ENCODE assay signal across 11 mouse cellular contexts in genomic region chr12:56612761-56613437, GRCm38 (mm10). TPM values are rescaled to one million over a fixed set of nuclear protein-coding genes. Genes with fewer than 3 reads are reported as not detected.
DNase-seq lines count a peak whose midpoint lies in the region; ATAC-seq lines count a peak whose summit lies in the region.
"Had no signal": no experiment of that assay in that cellular context is flagged by ENCODE, and none has a peak within 500 bp of the region (broad histone marks: within the 10 kb centered on the region; RNA-seq: fewer than 3 reads in every experiment).

Nkx2-9 (minus strand) TSS chr12:56613284.

- H3K9me3 ChIP-seq in heart, embryonic 12.5 days (replicated peaks) = no peaks in the 10 kb centered on the region
- H3K9me3 ChIP-seq in hindbrain, embryonic 15.5 days = no peaks in the 10 kb centered on the region
- no peaks in the 10 kb centered on the region for H3K9me3 ChIP-seq in midbrain, embryonic 15.5 days

- 0 out of 2 replicates have a peak within 1 kb of the TSS, but pooled peaks have one; percentile 33 for H3K9ac ChIP-seq in heart, embryonic 12.5 days
- H3K9ac ChIP-seq in hindbrain, embryonic 15.5 days = no peak within 1 kb of the TSS
- H3K9ac ChIP-seq in midbrain, embryonic 15.5 days = no peak within 1 kb of the TSS

- H3K4me1 ChIP-seq in heart, embryonic 12.5 days (replicated peaks) = peaks cover 32% of the 10 kb centered on the region
- peaks cover 17% of the 10 kb centered on the region for H3K4me1 ChIP-seq in hindbrain, embryonic 15.5 days (replicated peaks)
- H3K4me1 ChIP-seq in midbrain, embryonic 15.5 days = peaks cover 20% of the 10 kb centered on the region

- WGBS in heart, embryonic 12.5 days = 1% methylated on average over 40 of the region's 40 CpGs
- under 1% methylated on average over 40 of the region's 40 CpGs for WGBS in hindbrain, embryonic 15.5 days
- under 1% methylated on average over 38 of the region's 40 CpGs for WGBS in midbrain, embryonic 15.5 days

- DNase-seq in heart, postnatal 4 days = no peak
- peak; percentile 55 for DNase-seq in ZHBTc4 (ENCODE audit: low read depth, low spot score)
- DNase-seq in right cerebral cortex, postnatal 14 days = no peak
- no peak for DNase-seq in urinary bladder, postnatal 4 days (ENCODE audit: low spot score in 2 of 2)
- no peak for DNase-seq in right cerebral cortex, adult 2 months (ENCODE audit: low spot score in 2 of 2)

- no peaks in the 10 kb centered on the region for H3K36me3 ChIP-seq in heart, embryonic 12.5 days
- H3K36me3 ChIP-seq in hindbrain, embryonic 15.5 days = no peaks in the 10 kb centered on the region
- no peaks in the 10 kb centered on the region for H3K36me3 ChIP-seq in midbrain, embryonic 15.5 days (replicated peaks)

- no peak within 1 kb of the TSS for H3K27ac ChIP-seq in heart, embryonic 12.5 days (ENCODE audit: poor library complexity, severe bottlenecking)
- no peak within 1 kb of the TSS for H3K27ac ChIP-seq in hindbrain, embryonic 15.5 days (replicated peaks)
- H3K27ac ChIP-seq in midbrain, embryonic 15.5 days = no peak within 1 kb of the TSS

- 0 out of 2 replicates have a peak, but pooled peaks have one; percentile 24 for ATAC-seq in heart, embryonic 12.5 days (ENCODE audit: insufficient number of reproducible peaks, low FRiP score)
- ATAC-seq in hindbrain, embryonic 15.5 days (ENCODE audit: low FRiP score, low read depth) = peak; percentile 42; the same call in 1 of the 2 replicates
- peak; percentile 49 for ATAC-seq in midbrain, embryonic 15.5 days (replicated peaks)

- peaks cover 89% of the 10 kb centered on the region for H3K27me3 ChIP-seq in heart, embryonic 12.5 days (replicated peaks)
- H3K27me3 ChIP-seq in hindbrain, embryonic 15.5 days = peaks cover 85% of the 10 kb centered on the region
- peaks cover 89% of the 10 kb centered on the region for H3K27me3 ChIP-seq in midbrain, embryonic 15.5 days (replicated peaks)

- H3K4me2 ChIP-seq in heart, embryonic 12.5 days = peak within 1 kb of the TSS; percentile 79
- peak within 1 kb of the TSS; percentile 54 for H3K4me2 ChIP-seq in hindbrain, embryonic 15.5 days
- H3K4me2 ChIP-seq in midbrain, embryonic 15.5 days = peak within 1 kb of the TSS; percentile 53

- peak within 1 kb of the TSS; percentile 46 for H3K4me3 ChIP-seq in heart, embryonic 12.5 days
- H3K4me3 ChIP-seq in hindbrain, embryonic 15.5 days = peak within 1 kb of the TSS; percentile 23
- H3K4me3 ChIP-seq in midbrain, embryonic 15.5 days = peak within 1 kb of the TSS; percentile 30

RNA-seq across cellular contexts. Expression of gene Nkx2-9, which starts in this region (rescaled TPM):
- 0.13 and 0.45 TPM in 2 replicates for polyA plus RNA-seq in heart, embryonic 12.5 days (2016; fragmentation: Nextera tagmentation; extraction: Ambion mirVana)
- total RNA-seq in heart, postnatal 4 days (2021) = not detected
- 0.12 TPM in 1 of 2 replicates, not detected in the other for polyA plus RNA-seq in hindbrain, embryonic 15.5 days (2015; fragmentation: Nextera tagmentation; extraction: Ambion mirVana)
- 0.23 TPM in 1 of 2 replicates, not detected in the other for polyA plus RNA-seq in midbrain, embryonic 15.5 days (2015; fragmentation: Nextera tagmentation; extraction: Ambion mirVana)
- total RNA-seq: layer of hippocampus, postnatal 10 days; neutrophil, adult 5-6 weeks had no signal
- polyA plus RNA-seq: C2C12 had no signal

Comparison
In these comparisons a context has a peak if more than half of its experiments do, and no peak if none do; other contexts are left out.
1. Peak in ATAC-seq, H3K4me3 ChIP-seq, H3K9ac ChIP-seq and H3K4me2 ChIP-seq in heart, embryonic 12.5 days; RNA of the gene not detected or under 1 TPM.
2. Peak in ATAC-seq, H3K4me3 ChIP-seq and H3K4me2 ChIP-seq in hindbrain, embryonic 15.5 days; RNA of the gene not detected or under 1 TPM.
3. Peak in ATAC-seq, H3K4me3 ChIP-seq and H3K4me2 ChIP-seq in midbrain, embryonic 15.5 days; RNA of the gene not detected or under 1 TPM.